Mouse (Mus musculus): ENCODE data around the gene Tgoln1. TPM values are rescaled to one million over a fixed set of nuclear protein-coding genes. Genes with fewer than 3 reads are reported as not detected.
A peak's percentile ranks its signal among the peaks of the same experiment; 100 is the strongest.

The Tgoln1 gene
- polyA plus RNA-seq, 1 experiment, result 29.8 TPM

GRCm38 (mm10) chr6:72601732-72602131 is 15.1 kb downstream of the Tgoln1 start:
- Histone ChIP-seq H3K27me3 (ENCODE audit: control insufficient read depth, insufficient read depth, low read length) (no peaks in the 10 kb centered on the region), H3K4me3 (ENCODE audit: control insufficient read depth, low read depth, low read length) (no peak overlapping the region), H3K4me1 (ENCODE audit: control insufficient read depth, insufficient read depth, low read length) (peaks cover 12% of the 10 kb centered on the region), H3K27ac (ENCODE audit: control insufficient read depth, insufficient read depth, low read depth, low read length) (no peak overlapping the region), H3K36me3 (ENCODE audit: control insufficient read depth, insufficient read depth, low read length) (no peaks in the 10 kb centered on the region)
- peak; percentile 78; the same call in 1 of the 2 replicates for TF ChIP-seq CTCF (IDR thresholded peaks at IDR 0.05; ENCODE audit: control insufficient read depth, insufficient read depth, insufficient replicate concordance, low read depth, low read length)
- no peak for TF ChIP-seq POLR2A (IDR thresholded peaks at IDR 0.05; ENCODE audit: control insufficient read depth, low read depth, low read length)

DNA sequence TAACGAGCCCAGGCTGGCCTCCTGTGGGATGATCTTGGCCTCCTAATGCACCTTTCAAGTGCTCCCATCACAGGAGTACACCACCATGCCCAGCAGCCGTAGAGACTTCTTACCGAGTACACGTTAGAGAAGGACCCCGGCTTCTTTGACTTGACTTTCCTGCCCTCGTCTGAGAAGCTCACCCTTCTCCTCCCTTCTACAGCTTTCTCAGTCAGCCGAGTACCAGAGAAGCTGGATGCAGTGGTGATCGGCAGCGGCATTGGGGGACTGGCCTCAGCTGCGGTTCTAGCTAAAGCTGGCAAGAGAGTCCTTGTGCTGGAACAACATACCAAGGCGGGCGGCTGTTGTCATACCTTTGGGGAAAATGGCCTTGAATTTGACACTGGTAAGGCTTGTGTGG is 16.0 kb downstream of the Tgoln1 start:
- TF ChIP-seq CTCF (IDR thresholded peaks at IDR 0.05; ENCODE audit: control insufficient read depth, insufficient read depth, insufficient replicate concordance, low read depth, low read length) (no peak), POLR2A (IDR thresholded peaks at IDR 0.05; ENCODE audit: control insufficient read depth, low read depth, low read length) (no peak)
- Histone ChIP-seq H3K27me3 (ENCODE audit: control insufficient read depth, insufficient read depth, low read length) (no peaks in the 10 kb centered on the region), H3K4me3 (ENCODE audit: control insufficient read depth, low read depth, low read length) (no peak overlapping the region), H3K4me1 (ENCODE audit: control insufficient read depth, insufficient read depth, low read length) (peaks cover 12% of the 10 kb centered on the region), H3K36me3 (ENCODE audit: control insufficient read depth, insufficient read depth, low read length) (no peaks in the 10 kb centered on the region), H3K27ac (ENCODE audit: control insufficient read depth, insufficient read depth, low read depth, low read length) (no peak overlapping the region)

GRCm38 (mm10) chr6:72600216-72600615 is 16.6 kb downstream of the Tgoln1 start:
- Histone ChIP-seq H3K4me3 (ENCODE audit: control insufficient read depth, low read depth, low read length) (no peak overlapping the region), H3K36me3 (ENCODE audit: control insufficient read depth, insufficient read depth, low read length) (no peaks in the 10 kb centered on the region), H3K4me1 (ENCODE audit: control insufficient read depth, insufficient read depth, low read length) (peaks cover 12% of the 10 kb centered on the region), H3K27ac (ENCODE audit: control insufficient read depth, insufficient read depth, low read depth, low read length) (no peak overlapping the region), H3K27me3 (ENCODE audit: control insufficient read depth, insufficient read depth, low read length) (no peaks in the 10 kb centered on the region)
- TF ChIP-seq POLR2A (IDR thresholded peaks at IDR 0.05; ENCODE audit: control insufficient read depth, low read depth, low read length), result no peak
- TF ChIP-seq CTCF (IDR thresholded peaks at IDR 0.05; ENCODE audit: control insufficient read depth, insufficient read depth, insufficient replicate concordance, low read depth, low read length), result no peak

DNA sequence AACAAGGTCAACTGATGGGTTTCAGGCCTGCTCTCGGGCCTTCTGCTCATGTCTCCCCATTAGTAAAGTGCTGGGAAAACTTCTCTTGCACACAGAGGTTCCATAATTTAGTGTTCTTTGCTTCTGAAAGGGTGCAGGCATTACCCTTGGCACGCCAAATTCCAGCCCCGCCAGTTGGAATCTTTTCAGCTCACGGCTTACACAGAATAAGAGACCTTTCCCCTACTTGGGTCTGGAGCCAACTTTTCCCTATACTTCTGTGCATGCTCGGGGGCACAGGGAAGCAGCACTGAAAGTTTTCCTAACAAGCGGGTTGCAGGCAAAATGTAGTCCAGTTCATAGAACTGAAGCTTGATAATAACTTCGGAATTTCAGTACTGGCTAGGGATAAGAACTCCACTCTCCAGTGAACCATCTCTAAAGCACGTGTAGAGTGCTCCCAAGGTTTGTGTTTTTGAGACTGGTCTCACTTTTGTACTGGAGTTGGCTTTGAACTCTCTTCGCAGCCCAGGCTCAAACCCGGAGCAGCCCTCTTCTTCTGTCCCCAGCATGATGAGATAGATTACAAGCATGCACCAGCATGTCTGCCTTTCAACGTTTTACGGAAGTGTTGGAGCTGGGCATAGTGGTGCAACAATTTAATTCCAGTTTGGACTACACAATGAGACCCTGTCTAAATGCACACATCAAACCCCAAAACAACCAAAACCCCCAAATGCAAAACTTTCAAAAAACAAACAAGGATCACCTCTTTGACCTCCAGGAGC is 17.8 kb downstream of the Tgoln1 start:
- H3K36me3 ChIP-seq (ENCODE audit: control insufficient read depth, insufficient read depth, low read length), result no peaks in the 10 kb centered on the region
- H3K27me3 ChIP-seq (ENCODE audit: control insufficient read depth, insufficient read depth, low read length), result no peaks in the 10 kb centered on the region
- H3K27ac ChIP-seq (ENCODE audit: control insufficient read depth, insufficient read depth, low read depth, low read length), result peak overlapping the region; percentile 77
- TF ChIP-seq CTCF (IDR thresholded peaks at IDR 0.05; ENCODE audit: control insufficient read depth, insufficient read depth, insufficient replicate concordance, low read depth, low read length) (no peak), POLR2A (IDR thresholded peaks at IDR 0.05; ENCODE audit: control insufficient read depth, low read depth, low read length) (no peak)
- peak overlapping the region; percentile 95 for H3K4me3 ChIP-seq (ENCODE audit: control insufficient read depth, low read depth, low read length)
- H3K4me1 ChIP-seq (ENCODE audit: control insufficient read depth, insufficient read depth, low read length), result peaks cover 12% of the 10 kb centered on the region

- H3K36me3 ChIP-seq (ENCODE audit: control insufficient read depth, insufficient read depth, low read length), result no peaks in the 10 kb centered on the region
- H3K27ac ChIP-seq (ENCODE audit: control insufficient read depth, insufficient read depth, low read depth, low read length), result peak within 1 kb of the TSS; percentile 86
- no peaks in the 10 kb centered on the region for H3K27me3 ChIP-seq (ENCODE audit: control insufficient read depth, insufficient read depth, low read length)
- TF ChIP-seq POLR2A (IDR thresholded peaks at IDR 0.05; ENCODE audit: control insufficient read depth, low read depth, low read length), result peak; percentile 95
- 0 out of 2 replicates have a peak, but pooled peaks have one; percentile 6 for TF ChIP-seq CTCF (IDR thresholded peaks at IDR 0.05; ENCODE audit: control insufficient read depth, insufficient read depth, insufficient replicate concordance, low read depth, low read length)
- H3K4me3 ChIP-seq (ENCODE audit: control insufficient read depth, low read depth, low read length), result peak within 1 kb of the TSS; percentile 95
- peaks cover 12% of the 10 kb centered on the region for H3K4me1 ChIP-seq (ENCODE audit: control insufficient read depth, insufficient read depth, low read length)
These were observed 18.6 kb downstream of the Tgoln1 start, which contains the start of the genes Elmod3 and Retsat for GRCm38 (mm10) chr6:72597956-72598753. Gene Elmod3, minus strand, starts transcription at chr6:72598413. Gene Retsat, plus strand, starts transcription at chr6:72598475.

GRCm38 (mm10) chr6:72597083-72597874 is 19.5 kb downstream of the Tgoln1 start:
- TF ChIP-seq CTCF (IDR thresholded peaks at IDR 0.05; ENCODE audit: control insufficient read depth, insufficient read depth, insufficient replicate concordance, low read depth, low read length) (no peak), POLR2A (IDR thresholded peaks at IDR 0.05; ENCODE audit: control insufficient read depth, low read depth, low read length) (no peak)
- Histone ChIP-seq H3K4me3 (ENCODE audit: control insufficient read depth, low read depth, low read length) (peak overlapping the region; percentile 95), H3K27ac (ENCODE audit: control insufficient read depth, insufficient read depth, low read depth, low read length) (no peak overlapping the region; the same call in 1 of the 2 replicates), H3K36me3 (ENCODE audit: control insufficient read depth, insufficient read depth, low read length) (no peaks in the 10 kb centered on the region), H3K27me3 (ENCODE audit: control insufficient read depth, insufficient read depth, low read length) (no peaks in the 10 kb centered on the region), H3K4me1 (ENCODE audit: control insufficient read depth, insufficient read depth, low read length) (peaks cover 12% of the 10 kb centered on the region)

All from testis, adult 2 months (tissue).